Mouse (Mus musculus) right cerebral cortex, postnatal 10 days (tissue): ENCODE results near the gene Ift52.
A peak's percentile ranks its signal among the peaks of the same experiment; 100 is the strongest.

ENCODE experiments used
- DNase-seq, 2 experiments: peaks; one replicate each; pipeline ENCODE4 v3.0.0; 2021; ENCODE audit warnings: low spot score in 2 of 2

The Ift52 gene

DNA sequence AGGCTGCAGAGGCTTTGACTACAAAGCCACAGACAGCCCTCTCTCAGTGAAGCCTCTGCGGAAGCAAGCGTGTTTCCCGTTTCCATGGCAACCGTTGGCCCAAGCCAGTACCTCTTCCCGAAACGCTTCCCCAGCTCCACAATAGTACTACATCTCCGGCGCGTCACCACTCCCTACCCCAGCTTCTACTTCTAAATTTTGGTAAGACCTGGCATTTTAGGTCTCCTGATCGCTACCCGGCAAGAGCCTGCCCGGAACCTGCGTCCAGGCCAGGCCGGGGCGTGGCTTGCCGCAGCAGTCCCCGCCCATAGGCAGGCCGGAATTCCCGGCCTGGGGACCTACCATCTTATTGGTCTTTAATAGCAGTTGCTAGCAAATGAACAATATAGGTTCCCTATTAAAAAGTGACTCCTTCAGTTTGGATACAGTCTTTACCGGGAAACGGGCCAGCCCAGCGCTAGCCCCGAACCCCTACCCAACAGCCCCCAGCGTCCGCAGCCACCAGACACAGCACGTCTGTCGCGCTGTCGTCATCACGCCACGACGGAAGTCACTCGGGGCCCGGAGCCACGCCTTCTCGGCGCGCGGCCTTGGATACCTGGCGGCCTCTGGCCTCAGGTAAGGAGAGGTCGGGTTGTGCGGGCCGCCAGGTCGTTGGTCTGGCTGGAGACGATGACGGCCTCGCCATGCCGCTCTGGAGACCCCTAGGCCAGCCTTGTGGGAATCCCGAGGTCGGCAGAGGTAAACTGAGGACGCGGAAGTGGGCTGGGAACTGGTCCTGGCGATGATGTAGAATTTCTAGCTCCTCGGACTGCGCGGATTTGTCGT is at the start of gene Ift52:
Gene Ift52, plus strand, starts transcription at position 439 of the 828 bp plus-strand sequence.
- DNase-seq = peak; percentile 95 to 96

DNA sequence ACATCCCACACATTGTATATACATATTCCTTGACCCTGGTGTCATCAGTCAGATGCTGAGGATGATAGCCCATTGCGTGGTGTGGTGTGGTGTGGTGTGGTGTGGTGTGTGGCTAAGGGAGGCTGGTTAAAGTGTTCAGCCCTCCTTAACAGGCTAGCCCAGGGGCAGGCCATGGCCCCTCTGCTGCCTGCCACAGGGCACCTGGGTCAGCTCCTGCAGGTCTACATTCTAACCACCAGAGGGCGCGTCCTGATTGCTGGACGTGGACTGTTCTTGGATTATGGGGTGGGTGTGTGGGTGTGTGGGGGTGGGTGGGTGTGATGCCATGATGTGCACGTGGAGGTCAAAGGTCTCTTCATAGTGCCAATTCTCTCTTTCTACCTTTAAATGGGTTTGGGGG is 48.8 kb upstream of the Ift52 start:
- no peak for DNase-seq

DNA sequence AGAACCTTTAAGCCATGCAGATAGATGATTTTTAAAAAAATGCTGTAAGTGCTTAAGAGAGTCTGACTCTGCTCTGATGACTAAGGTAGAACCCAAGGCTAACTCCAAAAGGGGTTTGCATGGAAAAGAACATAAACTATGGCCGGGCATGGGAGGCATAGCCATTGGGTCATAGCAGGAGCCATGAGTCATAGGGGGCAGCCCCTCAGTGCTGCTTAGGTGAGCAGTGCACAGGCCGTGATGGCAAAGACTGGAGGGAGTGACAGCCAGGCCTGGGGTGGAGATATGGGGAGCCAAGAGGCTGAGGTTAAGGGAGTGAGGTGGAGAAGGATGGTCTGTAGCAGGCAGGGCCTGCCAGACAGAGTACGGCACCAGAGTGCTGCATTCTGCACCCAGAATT is 48.1 kb upstream of the Ift52 start:
- DNase-seq = no peak

DNA sequence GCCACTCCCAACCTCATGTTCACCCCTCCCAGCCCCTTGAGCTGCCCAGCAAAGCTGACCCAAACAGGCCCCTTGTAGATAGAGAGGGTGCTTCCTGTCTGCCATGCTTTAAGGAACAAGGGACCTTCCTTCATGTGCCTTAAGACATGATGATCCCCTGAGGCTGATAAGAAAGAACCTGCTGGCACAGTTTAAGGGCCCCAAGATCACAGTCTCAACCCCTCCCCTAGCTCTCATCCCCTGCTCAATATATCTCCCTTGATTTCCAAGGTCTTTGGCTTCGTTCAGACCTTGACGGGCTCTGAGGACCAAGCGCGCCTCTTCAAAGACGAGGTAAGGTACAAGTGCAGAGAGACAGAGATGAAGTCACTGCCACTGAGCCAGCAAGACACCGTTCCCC is 46.3 kb upstream of the Ift52 start:
- DNase-seq = no peak

DNA sequence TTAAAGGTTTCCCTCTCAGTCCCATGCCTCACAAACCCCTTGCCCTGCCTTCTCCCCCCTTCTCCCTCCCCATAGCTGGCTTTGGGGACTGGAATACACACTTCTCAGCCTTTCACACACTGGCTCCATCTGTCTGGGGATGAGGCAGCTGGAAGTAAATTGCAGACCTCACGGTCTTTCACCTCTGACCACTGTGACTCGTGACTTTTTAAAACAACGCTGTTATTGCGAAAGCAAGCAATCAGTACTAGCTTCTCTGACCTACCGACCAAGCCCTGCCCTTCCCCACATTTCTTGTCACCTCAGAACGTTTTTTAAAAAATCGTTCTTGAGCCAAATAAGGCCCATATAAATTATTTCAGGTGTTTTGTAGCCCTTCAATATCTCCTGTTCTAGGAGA is 44.4 kb upstream of the Ift52 start:
- DNase-seq = no peak

DNA sequence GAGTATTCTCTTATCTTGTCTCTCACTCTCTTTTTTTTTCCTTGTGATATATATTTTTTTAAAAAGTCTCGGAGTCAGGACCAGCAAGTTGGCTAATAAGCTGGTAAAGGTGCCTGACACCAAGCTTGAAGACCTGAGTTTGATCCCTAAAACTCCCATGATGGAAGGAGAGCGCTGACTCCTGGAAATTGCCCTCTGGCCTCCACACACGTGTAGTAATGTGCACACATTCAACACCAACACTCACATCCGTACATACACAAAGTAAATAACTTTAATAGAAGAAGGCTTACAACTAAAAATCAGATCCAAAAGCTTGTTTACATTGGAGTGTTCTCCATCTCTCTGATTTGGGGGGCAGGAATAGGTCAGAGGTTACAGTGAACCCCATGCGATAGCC is 43.9 kb upstream of the Ift52 start:
- DNase-seq = no peak

DNA sequence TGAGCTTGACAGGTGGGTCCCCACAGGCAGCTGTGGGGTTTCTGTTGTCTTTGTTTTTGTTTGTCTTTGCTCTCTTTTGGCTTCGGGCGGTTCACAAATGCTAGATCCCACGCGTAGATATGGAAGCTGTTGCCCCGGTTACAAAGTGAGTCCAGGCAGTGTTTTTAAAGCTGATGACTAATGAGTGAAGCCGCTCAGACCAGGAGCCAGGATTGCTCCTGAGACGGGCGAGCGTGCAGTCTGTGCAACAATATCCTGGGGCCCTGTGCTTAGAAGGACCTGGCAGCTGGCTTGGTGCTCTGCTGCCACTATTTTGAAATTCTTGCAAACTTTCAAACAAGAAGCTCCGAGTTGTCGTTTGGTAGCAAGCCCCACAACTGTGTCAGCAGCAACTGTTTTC is 43.5 kb upstream of the Ift52 start:
- DNase-seq = no peak

DNA sequence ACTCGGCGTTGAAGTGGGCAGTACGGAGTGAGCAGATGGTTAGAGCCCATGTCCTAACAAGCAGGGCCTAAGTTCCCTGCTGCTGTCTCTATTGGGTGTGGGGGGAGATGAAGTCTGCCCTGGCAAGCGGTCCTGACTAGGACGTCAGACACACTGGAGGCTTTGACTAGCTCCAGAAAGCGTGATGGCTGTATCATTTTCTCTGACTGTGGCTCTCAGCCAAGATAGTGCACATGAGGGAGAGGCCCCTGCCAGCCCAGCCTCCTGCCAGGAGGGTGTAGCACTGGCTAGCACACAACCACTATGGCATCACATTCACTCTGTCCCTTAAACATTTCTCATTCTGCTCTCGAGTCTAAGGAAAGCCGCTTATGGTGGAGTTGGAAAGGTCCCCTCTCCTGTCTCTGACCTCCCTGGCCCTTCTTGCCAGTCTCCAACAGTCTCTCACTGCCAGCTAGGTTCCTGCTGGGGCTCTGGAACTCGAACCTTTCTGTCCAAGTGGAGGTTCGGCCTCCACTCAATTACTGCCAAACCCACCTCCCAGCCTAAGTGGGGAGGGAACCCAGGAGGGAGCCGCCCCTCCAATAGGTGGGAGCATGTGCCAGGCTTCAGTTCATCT is 41.9 kb upstream of the Ift52 start:
- peak; percentile 51 to 55 for DNase-seq

DNA sequence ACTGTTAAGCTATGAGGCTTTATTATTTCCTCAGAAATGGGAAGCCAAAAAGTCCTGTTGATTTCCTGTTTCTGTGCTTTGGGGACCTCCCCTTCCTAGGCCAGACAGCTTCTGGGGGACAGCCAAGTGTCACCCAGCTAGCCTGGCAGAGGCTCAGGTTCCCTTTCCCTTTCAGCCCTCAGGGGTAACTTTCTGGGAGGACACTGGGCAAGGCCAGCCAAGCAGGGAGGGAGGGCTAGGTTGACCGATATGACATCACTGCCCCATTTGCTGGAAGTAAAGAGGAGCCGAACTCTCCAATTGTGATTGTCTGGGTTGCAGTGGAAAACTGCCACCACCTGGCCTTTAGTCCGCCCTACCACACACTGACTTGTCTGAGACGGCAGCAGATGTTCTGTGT is 41.2 kb upstream of the Ift52 start:
- peak in 1 of 2 experiments; percentile 47 for DNase-seq

DNA sequence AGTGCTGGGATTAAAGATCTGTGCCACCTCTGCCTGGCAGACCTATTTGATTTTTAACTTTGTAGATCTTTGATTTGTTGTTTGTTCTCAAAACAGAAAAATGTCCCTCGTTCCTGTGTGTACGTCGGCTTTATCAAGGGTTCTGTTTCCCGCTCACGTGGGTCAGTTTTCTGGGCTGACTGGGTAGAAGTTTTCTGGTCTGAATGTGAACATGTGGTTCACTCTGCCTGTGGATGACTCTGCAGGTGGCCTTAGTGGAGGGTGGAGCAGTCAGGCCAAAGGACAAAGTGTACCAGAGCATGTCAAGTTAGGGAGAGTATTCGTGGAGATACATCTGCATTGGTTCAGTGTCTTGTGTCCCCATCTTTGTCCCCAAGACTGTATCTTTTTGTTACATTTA is 32.8 kb upstream of the Ift52 start:
- DNase-seq = no peak

DNA sequence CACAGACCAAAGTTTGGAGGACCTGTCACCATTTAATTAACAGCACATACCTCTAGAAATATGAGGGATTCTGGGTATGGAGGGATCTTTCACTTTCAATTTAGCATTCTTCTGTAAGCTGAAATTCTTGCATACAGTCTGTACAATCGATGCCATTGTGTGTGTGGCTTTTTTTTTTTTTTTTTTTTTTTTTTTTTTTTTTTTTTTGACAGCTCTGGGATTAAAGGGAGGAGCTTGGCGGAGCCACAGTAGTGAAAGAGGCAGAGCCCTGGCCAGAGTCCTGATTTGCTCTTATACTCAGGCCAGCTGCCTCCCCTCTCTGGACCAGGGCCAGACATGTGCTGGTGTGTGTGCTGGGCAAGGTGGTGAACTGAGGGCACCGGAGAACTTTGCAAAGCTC is 31.2 kb upstream of the Ift52 start:
- peak; percentile 68 to 70 for DNase-seq

DNA sequence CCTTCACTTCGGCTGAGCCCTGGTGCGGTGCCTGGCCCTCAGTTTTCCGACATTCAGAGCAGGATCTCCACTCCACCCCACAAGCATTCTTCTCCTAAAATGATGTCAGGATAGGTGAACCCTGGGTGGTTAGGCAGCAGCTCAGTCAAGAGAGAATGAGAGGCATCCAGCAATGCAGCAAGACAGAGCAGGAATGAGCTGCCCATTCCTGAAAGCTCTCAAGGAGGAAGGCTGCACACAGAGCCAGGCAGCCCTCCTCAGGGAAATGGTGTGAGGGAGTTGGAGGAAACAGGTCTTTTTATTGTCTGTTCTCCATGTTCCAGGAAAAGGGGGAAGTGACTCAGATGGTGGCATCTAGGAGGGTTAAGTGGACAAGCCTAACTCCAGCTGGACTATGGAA is 30.4 kb upstream of the Ift52 start:
- DNase-seq = no peak

DNA sequence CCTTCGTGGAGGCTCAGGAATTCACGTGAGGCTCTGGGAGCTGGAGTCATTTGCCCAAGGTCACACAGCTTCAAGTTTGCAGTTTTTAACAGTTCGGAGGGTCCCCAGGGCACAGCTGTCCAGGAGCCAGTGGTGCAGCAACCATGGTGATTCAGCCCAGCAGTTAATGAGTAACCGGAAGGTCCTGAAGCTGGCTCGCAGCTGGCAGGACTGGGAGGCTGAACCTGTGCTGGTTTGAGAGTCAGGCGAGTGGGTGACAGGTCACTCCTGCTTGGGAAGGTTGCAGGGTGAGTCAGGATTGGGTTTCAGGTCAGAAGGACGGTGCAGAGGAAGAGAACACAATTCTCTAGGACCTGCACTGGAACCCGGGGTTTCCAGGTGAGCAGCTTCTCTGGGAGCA is 29.9 kb upstream of the Ift52 start, which contains the start of gene Sgk2:
Gene Sgk2, plus strand, starts transcription at position 113 of the 400 bp plus-strand sequence.
- no peak for DNase-seq

DNA sequence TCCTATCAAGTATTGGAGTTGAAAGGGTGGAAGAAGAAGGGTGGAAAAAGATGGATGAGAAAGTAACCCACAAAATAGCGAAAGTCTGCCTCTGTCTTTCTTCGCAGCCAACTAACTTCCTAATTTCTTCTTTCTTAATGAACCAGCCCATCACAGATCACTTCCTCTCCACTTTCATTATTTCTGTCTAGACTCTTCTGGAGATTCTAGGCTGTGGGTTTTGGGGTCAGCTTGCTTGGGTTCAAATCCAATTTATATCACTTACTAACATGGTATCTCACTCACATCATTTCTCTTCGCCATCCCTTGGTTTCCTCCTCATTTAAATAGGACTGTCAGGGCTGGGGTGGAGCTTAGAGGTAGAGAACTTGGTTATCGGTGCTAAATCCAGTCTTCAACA is 28.9 kb upstream of the Ift52 start:
- DNase-seq = no peak

DNA sequence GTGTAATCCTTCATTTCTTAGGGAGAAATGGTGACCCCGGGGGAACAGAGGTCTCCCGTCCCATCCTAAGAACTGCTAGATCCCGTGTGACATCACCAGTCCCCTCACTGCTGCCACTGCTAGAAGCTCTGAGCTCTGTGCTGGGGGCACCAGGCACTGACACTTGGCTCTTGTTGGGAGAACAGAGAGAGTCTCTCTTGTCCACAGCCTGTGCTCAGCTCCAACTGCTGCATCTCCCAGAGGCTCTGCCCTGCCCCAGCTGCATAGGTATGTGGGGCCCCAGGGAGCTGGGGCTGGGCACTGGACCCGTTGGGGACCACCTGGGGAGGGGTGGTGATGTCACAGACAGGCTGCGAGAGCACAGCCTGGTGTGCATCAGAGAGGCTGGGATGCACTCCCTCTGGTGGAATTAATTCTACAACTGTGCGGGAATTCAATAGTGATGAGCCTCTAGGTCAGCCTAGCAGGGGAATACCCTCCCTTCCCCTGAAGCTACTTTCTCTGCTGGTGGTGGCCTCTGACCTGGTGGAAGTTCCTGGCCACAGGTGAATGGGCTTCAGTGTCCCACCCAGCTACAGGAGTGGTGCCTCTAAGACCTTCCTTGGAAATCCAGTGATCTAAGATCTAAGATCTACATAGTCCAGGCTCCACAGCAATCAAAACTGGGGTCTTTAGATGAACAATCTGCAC is 25.6 kb upstream of the Ift52 start:
- no peak for DNase-seq

DNA sequence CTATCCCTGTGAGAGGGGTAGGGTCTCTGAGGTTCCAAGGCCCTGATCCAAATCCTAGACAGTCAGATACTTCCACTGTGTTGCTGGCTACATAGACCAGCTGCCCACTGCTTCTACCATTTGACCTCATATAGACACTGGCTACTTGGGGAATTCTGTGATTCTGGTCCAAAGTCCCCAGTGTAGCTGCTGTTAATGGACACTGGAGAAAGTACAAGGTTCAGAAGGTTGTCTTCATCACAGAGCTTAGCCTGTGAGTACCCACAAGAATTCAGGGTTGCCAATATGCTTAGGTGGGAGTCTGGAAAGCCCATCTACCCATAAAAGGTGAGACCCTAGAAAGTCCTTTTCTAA is 25.1 kb upstream of the Ift52 start:
- no peak for DNase-seq

DNA sequence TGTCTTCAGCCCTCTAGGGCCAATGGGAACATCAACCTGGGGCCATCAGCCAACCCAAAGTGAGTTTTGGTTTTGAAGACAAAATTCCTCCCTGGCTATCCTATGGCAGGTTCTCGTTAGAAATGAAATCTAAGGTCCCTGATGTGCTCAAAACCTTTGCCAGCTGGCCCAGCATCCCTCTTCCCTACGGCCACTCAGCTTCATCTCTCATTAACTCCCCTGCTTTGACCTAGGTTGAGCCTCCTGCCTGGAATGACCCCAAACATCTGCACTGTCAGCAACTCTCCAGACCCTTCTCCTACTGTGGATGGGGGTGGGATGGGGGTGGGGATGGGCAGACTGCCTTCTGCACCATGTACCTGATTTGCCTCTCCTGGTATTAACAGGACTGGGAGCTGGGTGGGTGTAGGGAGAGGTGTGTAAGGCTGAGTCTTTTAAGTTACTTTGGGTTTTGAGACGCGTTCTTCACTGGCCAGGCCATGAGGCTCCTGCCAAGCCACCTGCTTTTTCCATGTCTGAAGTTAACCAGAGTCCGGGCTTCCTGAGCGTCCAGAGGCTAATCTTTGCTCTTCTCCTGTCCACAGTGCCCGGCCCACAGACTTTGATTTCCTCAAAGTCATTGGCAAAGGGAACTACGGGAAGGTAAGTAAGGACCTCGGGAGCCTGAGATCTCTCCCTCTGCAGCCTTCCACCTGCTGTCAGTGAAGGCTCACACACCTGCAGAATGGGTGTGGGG is 23.1 kb upstream of the Ift52 start:
- DNase-seq = no peak

DNA sequence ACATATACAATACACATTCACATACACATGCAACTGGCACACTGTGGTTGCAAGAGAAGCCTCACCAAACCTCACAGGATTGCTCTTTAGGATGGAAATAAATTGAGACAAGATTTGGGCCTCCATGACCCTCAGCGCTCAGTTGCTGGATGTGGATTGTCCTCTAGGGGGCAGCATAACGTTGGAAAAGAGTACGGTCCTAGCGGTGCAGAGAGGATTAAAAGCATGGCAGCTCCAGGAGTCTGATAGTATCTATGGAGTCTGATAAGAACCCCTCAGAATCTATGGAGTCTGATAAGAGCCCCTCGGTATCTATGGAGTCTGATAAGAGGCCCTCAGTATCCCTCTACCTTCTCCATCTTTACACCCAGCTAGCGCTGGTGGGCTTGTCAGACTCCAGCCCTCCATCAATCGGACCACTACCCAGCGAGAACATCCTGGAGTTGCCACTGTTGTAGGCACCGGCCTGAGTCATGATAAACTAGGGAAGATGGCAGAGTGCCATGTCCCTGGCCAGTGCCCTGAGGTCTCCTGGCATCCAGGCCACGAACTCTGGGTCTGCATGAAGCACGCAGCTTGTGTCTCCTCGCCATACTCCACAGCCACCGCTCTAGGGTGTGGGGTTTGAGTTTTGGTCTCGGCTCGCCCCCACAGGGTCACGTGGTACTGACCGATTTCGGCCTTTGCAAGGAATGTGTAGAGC is 18.5 kb upstream of the Ift52 start:
- peak; percentile 38 to 70 for DNase-seq

DNA sequence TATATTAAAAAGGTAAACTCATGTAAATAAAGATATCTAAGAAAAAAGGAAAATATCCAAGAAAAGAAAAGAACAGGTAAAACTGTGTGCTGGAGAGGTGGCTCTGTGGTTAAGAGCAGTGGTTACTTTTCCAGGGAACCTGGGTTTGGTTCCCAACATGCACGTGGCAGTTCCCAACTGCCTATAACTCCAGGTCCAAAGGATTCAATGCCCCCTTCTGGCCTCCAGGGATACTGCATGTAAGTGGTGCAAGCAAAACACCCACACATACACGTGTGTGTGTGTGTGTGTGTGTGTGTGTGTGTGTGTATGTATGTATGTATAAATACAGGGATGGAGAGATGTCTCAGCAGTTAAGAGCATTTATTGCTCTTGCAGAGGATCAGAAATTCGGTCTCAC is 17.4 kb upstream of the Ift52 start:
- DNase-seq = no peak

DNA sequence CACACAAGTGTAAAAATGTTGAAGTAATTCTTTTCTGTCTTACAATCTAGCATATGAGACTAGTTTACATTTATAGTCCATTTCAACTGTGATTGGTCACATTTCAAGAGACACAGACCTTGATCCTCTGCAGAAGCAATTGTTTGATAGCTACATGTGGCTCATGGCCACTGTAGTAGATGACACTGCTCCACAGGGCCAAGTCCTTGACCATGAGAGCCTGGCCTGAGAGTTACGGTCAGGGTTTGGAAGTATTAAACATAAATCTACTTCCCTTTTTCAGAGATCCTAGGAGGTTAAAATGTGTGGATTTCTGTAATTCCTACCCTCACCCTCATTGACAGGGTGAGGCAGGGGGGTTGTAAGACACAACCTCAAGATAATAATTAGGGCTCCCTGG is 16.1 kb upstream of the Ift52 start:
- no peak for DNase-seq

DNA sequence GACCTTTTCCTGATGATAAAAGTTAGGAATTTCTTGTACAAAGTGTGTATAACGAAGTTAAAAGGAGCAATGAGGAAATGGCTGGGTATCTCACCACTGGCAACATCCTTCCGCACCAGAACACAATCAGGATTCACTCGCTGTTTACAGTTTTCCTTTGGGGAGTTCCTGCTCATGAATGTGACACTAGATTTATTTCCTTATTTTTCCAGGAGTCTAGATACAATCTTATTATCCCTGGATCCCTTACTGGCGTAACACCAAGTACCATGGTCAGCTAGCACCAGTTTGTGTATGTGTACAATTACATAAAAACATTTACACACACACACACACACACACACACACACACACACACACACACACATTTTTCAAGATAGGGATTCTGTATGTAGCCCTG is 9.9 kb upstream of the Ift52 start:
- no peak for DNase-seq

DNA sequence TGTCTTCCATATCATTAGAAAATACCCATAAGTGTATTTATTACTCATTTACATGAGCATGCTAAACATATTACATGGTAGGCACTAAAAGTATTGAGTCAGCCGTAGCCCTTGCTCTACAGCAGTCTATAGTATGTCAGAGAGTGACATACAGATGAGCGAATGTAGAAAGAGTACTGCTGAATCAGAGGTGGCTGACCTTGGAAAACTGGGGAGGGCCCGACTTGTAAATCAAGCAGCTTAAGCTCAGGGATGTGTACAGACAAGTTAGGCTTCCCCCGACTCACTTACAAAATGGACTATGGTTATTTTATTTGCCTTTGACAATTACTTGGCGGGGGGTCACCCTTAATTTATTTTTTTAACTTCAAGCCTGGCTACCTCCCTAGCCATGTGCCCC is 14.1 kb downstream of the Ift52 start:
- DNase-seq = no peak
